ENCODE assay signal across 24 mouse cellular contexts in the genomic region with DNA sequence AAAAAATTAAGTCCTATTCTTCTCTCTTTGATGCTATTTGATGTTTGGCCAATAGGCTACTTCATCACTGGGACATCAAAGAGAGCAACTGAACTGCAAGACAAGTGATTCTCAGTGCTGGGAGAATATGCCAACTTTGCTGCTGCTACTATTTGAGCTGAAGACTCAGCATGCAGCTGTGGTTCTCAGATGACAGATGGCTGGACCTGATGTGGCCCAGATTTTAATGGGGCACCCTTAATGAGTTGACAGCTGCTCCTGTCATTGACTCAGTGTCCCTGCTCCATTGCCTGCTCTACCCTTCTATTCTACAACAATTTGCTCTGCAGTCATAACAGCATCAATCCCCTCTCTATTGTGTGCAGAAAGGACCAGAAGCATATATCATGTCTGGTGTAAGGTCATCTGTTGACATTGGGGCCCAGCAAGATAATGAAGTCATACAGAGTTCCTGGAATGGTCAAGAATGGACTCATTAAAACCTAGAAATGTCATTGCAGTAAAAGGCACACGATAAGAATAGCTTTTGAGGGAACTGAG.
DNase-seq lines count a peak whose midpoint lies in the region; ATAC-seq and TF ChIP-seq lines count a peak whose summit lies in the region.
"Had no signal": no experiment of that assay in that cellular context is flagged by ENCODE, and none has a peak within 500 bp of the region (broad histone marks: within the 10 kb centered on the region; RNA-seq: fewer than 3 reads in every experiment).

No protein-coding gene starts in this region.

- peak; percentile 44 to 91 for DNase-seq in adrenal gland, adult (ENCODE audit: inconsistent age in 2 of 2, low spot score in 1 of 2)
- no peak for DNase-seq in adrenal gland, adult 18-20 months (ENCODE audit: low spot score in 2 of 2)
- peak; percentile 45 for DNase-seq in embryonic facial prominence, embryonic 14.5 days (ENCODE audit: low spot score)
- DNase-seq in embryonic facial prominence, embryonic 10.5 days (ENCODE audit: low spot score) = no peak
- peak; percentile 3 for DNase-seq in lung, embryonic 14.5 days
- DNase-seq in lung, postnatal 14 days = no peak
- no peak for DNase-seq in kidney, adult 9 months
- DNase-seq: B cell, adult 2 months; cerebellum, adult 11 months; cerebellum, adult 8-10 months; cerebellum, postnatal 14 days; embryo, embryonic 11 days; forebrain, postnatal 0 days; gastrocnemius, postnatal 36 days; heart, adult 18-20 months; heart, postnatal 14 days had no signal

- H3K27me3 ChIP-seq in embryonic facial prominence, embryonic 14.5 days (replicated peaks; ENCODE audit: control insufficient read depth, insufficient read depth, low read length) = no peaks in the 10 kb centered on the region
- H3K27me3 ChIP-seq in embryonic facial prominence, embryonic 10.5 days (replicated peaks; ENCODE audit: low read depth, poor library complexity, severe bottlenecking) = no peaks in the 10 kb centered on the region
- H3K27me3 ChIP-seq in lung, embryonic 14.5 days (ENCODE audit: insufficient read depth, low read length) = no peaks in the 10 kb centered on the region
- H3K27me3 ChIP-seq: embryonic facial prominence, embryonic 12.5 days; forebrain, embryonic 12.5 days; heart, embryonic 15.5 days had no signal

- no peak for ATAC-seq in embryonic facial prominence, embryonic 14.5 days (ENCODE audit: low read depth)
- no peak for ATAC-seq in lung, embryonic 14.5 days (ENCODE audit: insufficient read depth)
- ATAC-seq: CD4-positive, CD25-positive, alpha-beta regulatory T cell, adult 4 months; forebrain, postnatal 0 days; intestine, embryonic 16.5 days had no signal

- H3K27ac ChIP-seq in embryonic facial prominence, embryonic 14.5 days (replicated peaks; ENCODE audit: low read depth, low read length) = no peak overlapping the region
- H3K27ac ChIP-seq in embryonic facial prominence, embryonic 10.5 days (replicated peaks) = no peak overlapping the region
- no peak overlapping the region for H3K27ac ChIP-seq in lung, embryonic 14.5 days (ENCODE audit: low read depth)
- H3K27ac ChIP-seq: embryonic facial prominence, embryonic 12.5 days; forebrain, embryonic 12.5 days; heart, embryonic 15.5 days; hindbrain, embryonic 14.5 days had no signal

- no peak overlapping the region for H3K4me2 ChIP-seq in embryonic facial prominence, embryonic 14.5 days (ENCODE audit: low read depth, low read length)
- H3K4me2 ChIP-seq in lung, embryonic 14.5 days = no peak overlapping the region
- H3K4me2 ChIP-seq: embryonic facial prominence, embryonic 12.5 days; forebrain, embryonic 12.5 days; heart, embryonic 11.5 days; heart, embryonic 15.5 days; hindbrain, embryonic 14.5 days had no signal

- no peaks in the 10 kb centered on the region for H3K9me3 ChIP-seq in embryonic facial prominence, embryonic 14.5 days (ENCODE audit: control insufficient read depth, low read length)
- H3K9me3 ChIP-seq in embryonic facial prominence, embryonic 10.5 days = no peaks in the 10 kb centered on the region
- H3K9me3 ChIP-seq in lung, embryonic 14.5 days (ENCODE audit: low read depth, low read length) = no peaks in the 10 kb centered on the region
- H3K9me3 ChIP-seq: embryonic facial prominence, embryonic 12.5 days; forebrain, embryonic 12.5 days; heart, embryonic 15.5 days had no signal

- no peak for TF ChIP-seq CTCF in lung, embryonic 14.5 days (IDR thresholded peaks at IDR 0.05; ENCODE audit: low read depth)

- H3K4me1 ChIP-seq in embryonic facial prominence, embryonic 14.5 days (ENCODE audit: control insufficient read depth, insufficient read depth, low read length) = no peaks in the 10 kb centered on the region
- no peaks in the 10 kb centered on the region for H3K4me1 ChIP-seq in embryonic facial prominence, embryonic 10.5 days
- no peaks in the 10 kb centered on the region for H3K4me1 ChIP-seq in lung, embryonic 14.5 days (ENCODE audit: insufficient read depth)
- H3K4me1 ChIP-seq: embryonic facial prominence, embryonic 12.5 days; forebrain, embryonic 12.5 days; heart, embryonic 15.5 days had no signal

- 63% methylated on average over 1 of the region's 1 CpGs for WGBS in embryonic facial prominence, embryonic 14.5 days
- 79% methylated on average over 1 of the region's 1 CpGs for WGBS in embryonic facial prominence, embryonic 10.5 days
- 62% methylated on average over 1 of the region's 1 CpGs for WGBS in lung, embryonic 14.5 days

- H3K36me3 ChIP-seq in embryonic facial prominence, embryonic 14.5 days (ENCODE audit: control insufficient read depth, insufficient read depth, low read length) = no peaks in the 10 kb centered on the region
- H3K36me3 ChIP-seq in embryonic facial prominence, embryonic 10.5 days (replicated peaks) = no peaks in the 10 kb centered on the region
- no peaks in the 10 kb centered on the region for H3K36me3 ChIP-seq in lung, embryonic 14.5 days (ENCODE audit: insufficient read depth)
- H3K36me3 ChIP-seq: embryonic facial prominence, embryonic 12.5 days; forebrain, embryonic 12.5 days; G1E; heart, embryonic 15.5 days had no signal

- H3K4me3 ChIP-seq in embryonic facial prominence, embryonic 14.5 days (ENCODE audit: low read depth, low read length) = no peak overlapping the region
- H3K4me3 ChIP-seq in embryonic facial prominence, embryonic 10.5 days = no peak overlapping the region
- no peak overlapping the region for H3K4me3 ChIP-seq in lung, embryonic 14.5 days (ENCODE audit: low read depth, low read length)
- H3K4me3 ChIP-seq: embryonic facial prominence, embryonic 12.5 days; forebrain, embryonic 12.5 days; heart, embryonic 15.5 days had no signal

- H3K9ac ChIP-seq in embryonic facial prominence, embryonic 14.5 days (ENCODE audit: low read depth, low read length) = no peak overlapping the region
- H3K9ac ChIP-seq in lung, embryonic 14.5 days = no peak overlapping the region
- H3K9ac ChIP-seq: embryonic facial prominence, embryonic 12.5 days; forebrain, embryonic 12.5 days; forebrain, postnatal 0 days; heart, embryonic 15.5 days; hindbrain, embryonic 14.5 days had no signal

Comparison
In these comparisons a context has a peak if more than half of its experiments do, and no peak if none do; other contexts are left out.
1. DNase-seq: peak in adrenal gland, adult (2 of 2), embryonic facial prominence, embryonic 14.5 days (single experiment) and lung, embryonic 14.5 days (single experiment); none in adrenal gland, adult 18-20 months (0 of 2), embryonic facial prominence, embryonic 10.5 days (single experiment), lung, postnatal 14 days (single experiment) and kidney, adult 9 months (single experiment).